Mouse (Mus musculus): Measurements from ENCODE around the gene Tuba1a.

GRCm38 (mm10) chr15:98947884-98948283, 5.6 kb downstream of the Tuba1a start:
- TF ChIP-seq CTCF (conservative IDR thresholded peaks at IDR 0.05 in 1 of 2, IDR thresholded peaks at IDR 0.05 in 1 of 2; ENCODE audit: low read depth in 2 of 2, low read length in 2 of 2) (no peak), RCOR1 (conservative IDR thresholded peaks at IDR 0.05; ENCODE audit: low read depth, low read length) (no peak)

Measured in CH12.LX (cell line).